Mouse (Mus musculus) testis, postnatal 14 days (tissue): ENCODE measurements around the gene Foxs1.

ENCODE experiments used
- DNase-seq: peaks from one replicate; pipeline ENCODE4 v3.0.0; 2021; ENCODE audit warnings: low spot score

Gene Foxs1

GRCm38 (mm10) chr2:152903586-152903985, 29.4 kb downstream of the Foxs1 start:
- DNase-seq, result no peak

GRCm38 (mm10) chr2:152902658-152903057, 30.4 kb downstream of the Foxs1 start:
- DNase-seq, result no peak

GRCm38 (mm10) chr2:152901296-152901695, 31.7 kb downstream of the Foxs1 start:
- no peak for DNase-seq

DNA sequence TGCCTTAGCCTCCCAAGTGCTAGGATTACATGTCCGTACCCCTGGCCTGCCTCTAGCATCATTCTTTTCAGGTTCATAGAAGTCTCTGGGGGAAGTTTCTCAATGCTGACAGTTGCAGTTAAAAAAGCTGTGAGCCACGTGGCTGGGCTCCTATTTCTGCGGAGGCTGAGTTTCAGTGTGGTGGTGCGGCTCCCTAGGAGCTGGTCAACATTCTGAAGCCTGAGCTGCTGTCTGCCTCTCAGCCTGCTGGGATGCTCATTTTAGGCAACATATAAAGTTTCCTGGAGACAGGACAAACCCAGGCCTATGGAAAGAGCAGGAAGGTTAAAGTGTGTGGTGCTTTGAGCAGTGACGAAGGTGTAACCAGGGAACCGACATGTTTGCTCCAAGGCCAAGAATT, 34.0 kb downstream of the Foxs1 start:
- no peak for DNase-seq

GRCm38 (mm10) chr2:152896926-152897325, 36.1 kb downstream of the Foxs1 start:
- no peak for DNase-seq

GRCm38 (mm10) chr2:152895834-152896233, 37.2 kb downstream of the Foxs1 start:
- DNase-seq, result no peak

DNA sequence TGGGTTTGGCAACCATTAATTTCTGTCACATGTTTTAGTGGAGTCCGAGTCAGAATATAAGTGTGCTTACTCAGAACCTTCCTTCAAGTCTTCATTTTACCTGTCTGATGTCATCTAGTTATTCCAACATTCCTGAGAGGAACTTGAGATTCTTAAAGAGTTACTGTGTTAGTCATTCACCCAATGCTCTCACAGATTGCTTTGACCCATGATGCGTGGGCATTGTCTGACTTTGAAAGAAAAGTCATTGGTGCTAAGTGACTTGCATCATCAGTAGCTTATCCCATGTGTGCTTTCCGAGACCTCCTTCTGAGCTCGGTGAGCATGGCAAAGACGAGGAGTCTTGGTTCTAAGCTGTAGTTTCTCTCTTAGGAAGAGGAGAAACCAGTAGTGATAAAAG, 44.2 kb downstream of the Foxs1 start:
- DNase-seq, result no peak

GRCm38 (mm10) chr2:152887230-152887629, 45.8 kb downstream of the Foxs1 start:
- no peak for DNase-seq

- DNase-seq, result no peak
Observed at GRCm38 (mm10) chr2:152884101-152884645, 48.8 kb downstream of the Foxs1 start.
